Mouse (Mus musculus): ENCODE measurements around the gene Mzf1. TPM values are rescaled to one million over a fixed set of nuclear protein-coding genes. Genes with fewer than 3 reads are reported as not detected.
A peak's percentile ranks its signal among the peaks of the same experiment; 100 is the strongest.
"Not testable (repeated sequence)": the region's sequence is repeated elsewhere in the genome, so short reads cannot be mapped to it uniquely, and the experiment has no call there.

Mzf1 gene
- total RNA-seq (2021), result 10 to 100 TPM; 12.8 to 18.0 TPM

DNA sequence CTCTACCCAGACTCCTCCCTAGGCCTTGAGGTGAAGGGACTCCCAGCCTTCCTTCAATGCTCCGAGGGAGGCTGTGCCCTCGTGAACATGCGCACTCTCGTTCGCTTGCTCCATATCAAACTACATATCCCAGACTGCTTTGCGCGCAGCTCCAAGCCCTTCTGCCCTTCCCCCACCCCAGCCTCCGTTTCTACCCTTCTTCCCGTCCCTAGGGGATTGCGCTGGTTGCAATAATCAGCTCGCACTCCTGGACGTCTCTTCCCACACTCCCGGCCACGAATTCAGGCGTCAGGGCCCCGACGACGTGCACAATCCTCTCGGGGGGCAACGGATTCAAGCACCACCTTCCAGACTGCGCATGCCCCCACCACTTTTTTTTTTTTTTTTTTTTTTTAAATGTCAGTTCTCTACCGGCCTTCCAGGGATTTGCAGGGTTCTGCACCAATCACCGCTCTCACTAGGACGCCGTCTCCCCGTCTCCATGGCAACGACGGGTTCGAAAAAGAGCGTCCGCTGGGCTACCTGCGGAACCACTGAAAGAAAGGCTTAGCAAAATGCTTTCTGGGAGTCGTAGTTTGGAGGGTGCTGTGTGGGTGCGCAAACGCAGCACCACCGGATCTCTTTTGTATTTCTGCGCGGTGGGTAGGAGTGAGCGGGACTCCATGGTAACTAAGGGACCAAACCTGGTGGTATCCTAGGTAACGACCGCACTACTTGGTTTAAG lies at the start of gene Mzf1:
Gene Mzf1 (minus strand): TSS at position 478 of the 724 bp plus-strand sequence.
- peak; percentile 84 to 97 for DNase-seq (ENCODE audit: extremely low spot score in 1 of 2, low spot score in 1 of 2)

DNA sequence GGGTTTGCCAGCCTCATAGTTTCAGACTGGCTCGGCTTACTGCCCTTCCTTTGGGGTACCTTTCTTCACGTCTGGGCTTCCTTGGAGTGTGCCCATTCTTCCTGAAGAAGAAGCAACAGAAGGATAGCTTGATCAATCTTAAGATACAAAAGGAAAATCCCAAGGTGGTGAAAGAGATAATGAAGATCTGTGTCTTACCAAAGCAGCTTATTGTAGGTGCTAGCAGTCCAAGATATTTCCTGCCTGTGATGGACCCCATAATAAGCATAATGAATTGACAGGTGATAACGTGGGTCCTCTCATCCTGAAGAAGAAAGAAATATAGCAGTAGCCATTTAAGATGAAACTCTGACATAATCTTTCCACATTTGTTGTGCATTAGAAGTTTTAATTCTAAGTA lies 40.5 kb upstream of the Mzf1 start, which contains the start of gene Vmn1r85:
Gene Vmn1r85 (minus strand): TSS at position 101 of the 400 bp plus-strand sequence.
- DNase-seq (ENCODE audit: extremely low spot score in 1 of 2, low spot score in 1 of 2), result no peak

DNA sequence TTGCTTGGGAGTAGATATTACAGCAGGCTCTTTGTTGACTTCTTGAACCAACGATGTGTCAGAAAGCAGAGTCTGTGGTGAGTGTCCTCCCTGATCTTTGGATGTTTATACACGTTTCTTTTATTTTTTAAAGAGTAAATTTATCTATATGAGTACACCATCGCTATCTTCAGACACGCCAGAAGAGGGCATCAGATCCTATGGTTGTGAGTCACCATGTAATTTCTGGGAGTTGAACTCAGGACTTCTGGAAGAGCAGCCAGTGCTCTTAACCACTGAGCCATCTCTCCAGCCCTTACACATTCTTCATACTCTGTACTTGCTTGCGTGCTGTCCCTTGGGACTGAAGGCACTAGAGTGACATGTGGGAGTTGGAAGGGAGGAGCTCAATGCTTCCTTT lies 17.7 kb upstream of the Mzf1 start:
- no peak for DNase-seq (ENCODE audit: extremely low spot score in 1 of 2, low spot score in 1 of 2)

DNA sequence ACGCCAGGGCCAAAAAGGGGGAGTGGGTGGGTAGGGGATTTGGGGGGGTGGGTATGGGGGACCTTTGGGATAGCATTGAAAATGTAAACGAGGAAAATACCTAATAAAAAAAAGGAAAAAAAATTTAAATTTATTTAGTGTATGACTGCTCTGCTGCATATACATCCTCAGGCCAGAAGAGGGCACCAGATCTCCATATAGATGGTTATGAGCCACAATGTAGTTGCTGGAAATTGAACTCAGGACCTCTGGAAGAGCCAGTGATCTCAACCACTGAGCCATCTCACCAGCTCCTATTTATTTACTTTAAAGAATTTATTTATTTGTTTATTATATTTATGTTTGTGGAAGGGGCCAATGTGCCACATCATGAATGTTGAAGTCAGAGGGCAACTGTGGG lies 8.8 kb upstream of the Mzf1 start:
- DNase-seq (ENCODE audit: extremely low spot score in 1 of 2, low spot score in 1 of 2), result not testable (repeated sequence)

DNA sequence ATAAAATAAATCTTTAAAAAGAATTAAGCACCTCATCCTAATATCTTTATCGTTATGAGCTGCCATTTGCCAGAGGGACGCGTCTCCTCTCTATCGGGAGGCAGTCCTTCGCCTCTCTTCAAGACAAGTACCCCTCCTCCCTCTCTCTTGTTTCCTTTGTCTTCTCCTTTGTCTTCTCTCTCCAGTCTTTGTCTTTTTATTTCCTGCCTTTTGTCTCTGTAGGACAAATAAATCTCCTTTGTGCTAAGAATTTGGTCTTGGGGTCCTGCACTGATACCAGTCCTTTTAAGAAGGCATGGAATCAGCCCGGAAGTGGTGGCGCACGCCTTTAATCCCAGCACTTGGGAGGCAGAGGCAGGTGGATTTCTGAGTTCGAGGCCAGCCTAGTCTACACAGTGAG lies 5.0 kb upstream of the Mzf1 start:
- DNase-seq (ENCODE audit: extremely low spot score in 1 of 2, low spot score in 1 of 2), result no peak

DNA sequence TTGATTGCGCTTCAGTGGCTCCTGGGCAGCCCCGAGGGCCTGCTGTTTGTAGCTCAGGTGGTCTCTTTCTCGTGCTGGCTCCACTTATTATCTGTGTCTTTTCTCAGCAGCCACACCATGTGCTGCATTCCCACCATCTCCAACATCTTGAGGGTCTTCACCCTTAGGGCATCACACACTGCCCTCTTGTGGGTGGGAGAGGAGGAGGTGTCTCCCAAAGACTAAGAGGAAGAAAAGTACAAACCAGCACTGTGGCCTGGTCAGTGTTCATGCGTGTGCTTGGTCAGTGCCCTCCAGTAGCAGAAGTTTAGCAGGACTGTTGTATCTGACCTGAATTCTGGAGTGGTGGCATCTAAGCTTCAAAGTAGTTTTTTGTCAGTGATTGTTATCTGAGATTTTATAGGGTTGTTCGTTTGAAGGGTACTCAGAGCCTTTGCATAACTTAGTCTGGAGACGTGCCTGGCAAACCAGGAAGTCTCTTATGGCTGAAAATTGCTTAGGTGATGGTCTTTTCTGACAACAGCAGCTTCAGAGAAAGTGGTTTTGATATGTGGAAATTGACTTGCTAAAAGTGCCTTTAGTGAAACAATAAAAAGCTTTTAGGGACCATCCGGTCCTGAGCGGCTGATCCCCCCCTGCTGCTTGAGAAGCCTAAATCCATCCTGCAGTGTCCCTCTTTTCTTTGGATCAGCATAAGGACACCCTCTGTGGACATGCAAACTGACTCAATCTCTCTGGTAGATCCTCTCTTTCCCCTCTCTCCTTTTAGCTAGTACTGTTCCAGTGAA lies 2.5 kb upstream of the Mzf1 start:
- DNase-seq (ENCODE audit: extremely low spot score in 1 of 2, low spot score in 1 of 2), result no peak

DNA sequence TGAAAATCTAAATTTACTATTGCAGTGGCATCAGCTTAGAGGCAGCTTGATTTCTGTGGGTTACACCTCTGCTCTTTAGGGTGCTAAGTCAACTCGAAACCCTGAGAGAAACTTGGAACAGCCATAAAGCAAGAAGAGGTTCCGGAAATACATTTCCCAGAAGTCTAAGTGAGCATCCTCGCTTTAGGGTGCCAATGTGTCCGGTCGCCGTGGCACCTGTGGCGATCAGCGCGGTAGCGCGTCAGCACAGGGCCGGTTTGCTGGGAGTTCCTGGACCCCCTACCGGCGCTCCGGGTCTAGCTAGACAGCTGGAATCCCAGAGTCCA lies 640 bp downstream of the Mzf1 start:
- DNase-seq (ENCODE audit: extremely low spot score in 1 of 2, low spot score in 1 of 2), result no peak

DNA sequence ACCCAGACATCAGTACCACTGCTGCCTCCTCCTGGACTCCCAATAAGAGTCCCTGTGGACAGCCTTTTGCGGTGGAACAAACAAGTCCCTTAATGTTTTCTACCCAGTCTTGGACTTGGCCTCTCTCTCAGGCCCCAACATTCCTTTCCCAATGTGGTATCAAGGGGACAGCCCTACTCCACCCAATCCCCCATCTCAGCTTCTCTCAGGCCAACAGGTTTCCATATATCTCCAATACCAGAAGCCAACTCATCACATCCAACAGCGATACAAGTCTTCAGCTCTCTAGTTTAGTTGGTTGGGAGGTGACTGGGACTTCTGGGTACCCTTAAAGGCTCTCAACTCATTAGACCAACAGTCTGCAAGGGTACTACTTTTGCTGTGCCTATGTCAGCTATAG lies 1.1 kb downstream of the Mzf1 start:
- no peak for DNase-seq (ENCODE audit: extremely low spot score in 1 of 2, low spot score in 1 of 2)

DNA sequence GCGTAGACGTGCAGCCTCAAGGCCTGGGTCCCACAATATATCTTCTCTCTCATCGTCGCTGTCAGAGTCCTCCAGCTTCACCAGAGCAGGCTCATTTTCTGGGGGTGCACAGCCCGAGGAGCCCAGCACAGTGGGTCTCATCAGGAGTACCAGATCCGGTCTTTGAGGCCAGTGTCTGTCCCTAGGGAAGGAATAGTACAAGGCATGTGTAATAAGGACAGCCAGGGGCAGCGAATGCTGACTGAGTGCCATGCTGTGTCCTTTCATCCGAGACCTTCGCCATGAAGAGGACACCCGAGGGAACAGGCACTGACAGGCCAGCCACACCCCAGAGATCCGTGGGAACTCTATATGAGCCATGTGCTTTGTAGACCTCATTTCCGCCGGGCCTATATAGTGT lies 1.6 kb downstream of the Mzf1 start:
- no peak for DNase-seq (ENCODE audit: extremely low spot score in 1 of 2, low spot score in 1 of 2)

DNA sequence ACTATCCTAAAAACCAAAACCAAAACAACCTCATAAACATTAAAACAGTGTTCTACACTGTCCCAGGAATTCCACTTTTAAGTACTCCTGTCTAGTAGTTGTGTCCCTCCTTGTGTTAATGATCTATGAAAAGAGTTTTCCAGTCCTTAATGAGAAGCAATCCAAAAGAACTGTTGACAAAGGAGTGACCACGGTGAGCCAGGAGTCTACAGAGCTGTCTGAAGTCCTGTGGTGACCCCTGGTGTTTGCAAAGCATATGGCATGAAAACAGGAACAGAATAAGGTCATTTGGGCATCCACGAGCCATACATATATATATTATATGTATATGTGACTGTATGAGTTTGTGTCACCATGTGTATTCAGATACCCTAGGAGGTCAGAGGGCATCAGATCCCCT lies 8.5 kb downstream of the Mzf1 start:
- peak in 1 of 2 experiments; percentile 42 for DNase-seq (ENCODE audit: extremely low spot score in 1 of 2, low spot score in 1 of 2)

DNA sequence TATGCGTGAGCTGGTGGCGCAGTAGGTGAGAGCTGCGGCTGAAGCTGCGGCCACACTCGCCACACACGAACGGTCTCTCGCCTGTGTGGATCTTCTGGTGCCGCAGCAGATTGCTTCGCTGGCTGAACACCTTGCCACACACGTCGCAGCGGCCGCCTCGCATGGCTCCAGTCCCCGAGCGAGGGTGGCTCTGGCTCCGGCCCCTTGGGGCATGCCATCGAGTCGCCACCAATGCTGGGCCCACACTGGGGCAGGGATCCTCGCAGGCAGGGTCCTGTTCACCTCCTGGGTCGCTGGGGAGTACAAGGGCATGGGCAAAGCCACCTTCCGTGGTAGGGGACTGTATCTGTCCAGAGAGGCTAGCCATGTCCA lies 10.3 kb downstream of the Mzf1 start:
- no peak for DNase-seq (ENCODE audit: extremely low spot score in 1 of 2, low spot score in 1 of 2)

DNA sequence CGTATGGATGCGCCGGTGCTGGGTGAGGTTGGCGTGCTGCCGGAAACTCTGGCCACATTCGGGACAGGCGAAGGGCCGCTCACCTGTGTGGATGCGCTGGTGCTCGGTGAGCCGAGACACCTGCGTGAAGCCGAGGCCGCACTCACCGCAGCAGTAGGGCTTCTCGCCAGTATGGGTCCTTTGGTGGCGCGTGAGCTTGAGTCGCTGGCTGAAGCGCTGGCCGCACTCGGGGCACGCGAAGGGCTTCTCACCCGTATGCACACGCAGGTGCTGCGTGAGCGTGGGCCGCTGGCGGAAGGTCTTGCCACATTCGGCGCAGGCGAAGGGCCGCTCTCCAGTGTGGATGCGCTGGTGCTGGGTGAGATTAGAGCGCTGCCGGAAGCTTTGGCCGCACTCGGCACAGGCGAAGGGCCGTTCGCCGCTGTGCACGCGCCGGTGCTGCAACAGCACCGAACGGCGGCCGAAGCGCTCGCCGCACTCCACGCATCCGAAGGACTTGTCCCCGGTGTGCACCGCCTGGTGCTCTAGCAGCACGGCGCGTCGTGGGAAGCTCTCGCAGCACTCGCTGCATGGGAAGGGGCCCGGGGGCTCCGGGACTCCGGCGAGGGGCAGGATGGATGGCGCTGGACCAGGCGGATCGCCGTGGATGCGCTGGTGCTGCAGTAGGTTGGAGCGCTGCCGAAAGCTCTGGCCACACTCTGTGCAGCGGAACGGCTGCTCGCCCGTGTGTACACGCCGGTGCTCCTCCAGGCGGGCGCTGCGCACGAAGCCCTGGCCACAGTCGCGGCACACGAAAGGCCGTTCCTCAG lies 10.9 kb downstream of the Mzf1 start:
- peak; percentile 35 to 60 for DNase-seq (ENCODE audit: extremely low spot score in 1 of 2, low spot score in 1 of 2)

DNA sequence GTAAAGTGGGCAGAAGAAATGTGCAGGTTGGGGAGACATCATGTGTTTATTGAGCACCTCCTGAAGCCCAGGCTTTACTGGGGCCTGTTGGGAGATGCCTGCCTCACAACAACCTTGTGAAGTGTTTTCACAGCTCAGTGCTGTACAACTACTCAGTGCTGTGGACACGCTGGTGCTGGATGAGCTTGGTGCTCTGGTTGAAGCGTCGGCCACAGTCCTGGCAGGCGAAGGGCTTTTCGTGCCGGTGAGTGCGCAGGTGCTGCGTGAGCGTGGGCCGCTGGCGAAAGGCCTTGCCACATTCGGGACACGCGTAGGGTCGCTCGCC lies 11.5 kb downstream of the Mzf1 start:
- no peak for DNase-seq (ENCODE audit: extremely low spot score in 1 of 2, low spot score in 1 of 2)

DNA sequence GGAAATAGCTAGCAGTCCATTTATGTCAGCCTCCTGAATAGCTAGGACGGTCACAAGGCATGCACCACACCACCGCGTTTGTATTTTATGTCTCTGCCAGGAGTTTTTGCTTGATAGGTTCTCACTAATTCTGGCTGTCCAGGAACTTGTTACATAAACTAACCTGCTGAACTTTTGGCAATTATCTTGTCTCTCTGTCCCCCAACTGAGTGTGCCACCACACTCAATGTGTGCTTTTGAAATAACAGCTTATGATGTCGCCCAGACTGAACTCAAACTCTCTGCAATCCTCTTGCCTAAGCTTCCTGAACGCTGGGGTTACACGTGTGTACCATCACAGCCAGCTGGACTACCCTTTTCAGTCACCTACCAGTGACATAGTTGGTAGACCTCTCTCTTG lies 12.1 kb downstream of the Mzf1 start:
- no peak for DNase-seq (ENCODE audit: extremely low spot score in 1 of 2, low spot score in 1 of 2)

DNA sequence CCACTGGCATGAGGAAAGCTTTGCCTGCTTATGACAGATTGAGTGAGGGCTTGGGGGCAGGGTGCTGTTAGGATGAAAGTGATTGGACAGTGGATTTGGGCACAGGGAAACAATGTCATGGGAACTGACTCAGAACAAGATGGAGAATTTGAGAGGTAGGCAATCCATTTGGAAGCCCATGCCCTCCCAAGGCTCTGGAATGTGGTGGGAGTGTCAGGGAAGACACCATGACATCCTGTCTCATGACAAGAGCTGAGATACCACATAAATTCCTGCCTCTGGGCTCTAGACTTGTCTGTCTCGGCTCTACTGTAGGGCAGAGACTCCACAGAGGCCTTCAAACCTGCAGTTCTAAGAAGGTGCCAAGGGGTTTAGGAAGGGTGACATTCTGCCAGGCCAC lies 13.3 kb downstream of the Mzf1 start:
- DNase-seq (ENCODE audit: extremely low spot score in 1 of 2, low spot score in 1 of 2), result no peak

DNA sequence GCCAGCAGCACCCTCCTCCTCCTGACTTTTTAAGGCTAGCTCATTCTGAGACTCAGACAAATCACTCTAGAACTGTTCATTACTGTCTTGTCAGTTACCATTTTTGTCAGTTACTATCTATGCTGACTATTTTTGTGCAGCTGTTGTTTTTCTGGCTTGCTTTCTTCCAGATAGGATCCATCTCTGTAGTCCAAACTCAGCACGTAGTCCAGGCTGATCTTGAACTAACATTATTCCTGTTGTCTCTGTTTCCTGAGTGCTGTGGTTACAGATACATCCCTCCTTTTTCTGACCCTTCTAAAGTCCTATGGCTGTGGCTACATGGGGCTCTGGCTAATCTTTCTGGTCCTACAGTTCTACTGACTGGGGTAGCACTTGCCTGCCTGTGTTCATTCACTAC lies 15.4 kb downstream of the Mzf1 start:
- DNase-seq (ENCODE audit: extremely low spot score in 1 of 2, low spot score in 1 of 2), result no peak

DNA sequence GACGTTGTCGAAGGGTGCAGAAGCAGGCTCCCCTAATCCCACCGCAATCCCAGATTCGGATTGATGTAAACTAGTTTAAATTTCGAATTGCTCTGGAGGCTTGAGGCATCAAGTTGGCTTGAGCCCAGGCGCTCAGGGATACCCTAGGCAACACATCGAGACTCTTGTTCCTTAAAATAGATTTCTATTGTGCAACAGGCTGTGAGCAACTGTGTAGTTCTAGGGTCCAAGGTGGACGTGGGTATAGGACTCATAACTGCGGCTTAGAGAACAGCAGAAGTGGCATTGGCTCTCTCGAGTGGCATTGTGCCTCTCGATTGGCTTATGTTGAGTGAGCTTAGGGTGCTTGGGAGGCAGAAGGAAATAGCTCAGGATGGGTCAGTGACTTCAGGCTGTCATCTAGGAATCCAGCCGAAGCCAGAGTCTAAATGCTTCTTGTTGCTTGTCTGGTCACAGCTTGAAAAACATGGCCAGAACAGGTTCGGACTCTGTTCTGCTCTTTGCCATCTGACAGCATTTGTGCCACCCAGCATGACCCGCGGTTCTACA lies 15.9 kb downstream of the Mzf1 start:
- DNase-seq (ENCODE audit: extremely low spot score in 1 of 2, low spot score in 1 of 2), result no peak

DNA sequence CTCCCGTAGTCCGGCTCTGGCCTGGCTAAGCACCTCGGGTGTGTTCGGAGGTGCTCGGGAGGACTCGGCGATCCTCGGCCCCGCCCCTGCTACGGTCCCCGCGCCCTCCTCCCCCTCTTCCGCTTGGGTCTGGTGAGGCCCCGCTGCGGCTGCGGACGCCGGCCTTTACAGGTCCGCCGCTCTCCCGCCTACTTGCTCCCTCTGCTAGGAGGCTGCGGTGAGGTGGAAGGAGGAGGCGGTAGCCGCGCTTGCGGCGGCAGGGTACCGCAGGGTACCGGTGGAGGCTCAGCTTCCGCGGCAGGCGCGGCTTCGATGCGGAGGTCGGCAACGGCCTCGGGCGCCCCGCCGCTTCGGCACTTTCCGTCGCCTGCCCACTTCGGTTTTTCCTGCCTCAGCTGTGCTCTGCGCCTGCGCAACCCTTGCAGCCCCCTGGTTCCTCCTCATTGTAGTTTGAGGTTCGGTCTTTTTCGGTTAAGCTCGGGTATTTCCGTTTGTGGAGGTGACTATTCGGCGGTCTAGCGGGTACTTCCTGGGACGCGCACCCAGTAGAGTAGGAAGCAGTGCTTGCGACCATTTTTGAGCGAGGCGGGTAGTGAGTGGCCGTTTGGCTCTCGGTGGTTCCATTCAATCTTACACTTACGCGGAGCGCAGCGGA lies 16.5 kb downstream of the Mzf1 start, which contains the start of gene Ube2m:
Gene Ube2m (minus strand): TSS at position 375 of the 655 bp plus-strand sequence.
- DNase-seq (ENCODE audit: extremely low spot score in 1 of 2, low spot score in 1 of 2), result peak; percentile 99 to 100

DNA sequence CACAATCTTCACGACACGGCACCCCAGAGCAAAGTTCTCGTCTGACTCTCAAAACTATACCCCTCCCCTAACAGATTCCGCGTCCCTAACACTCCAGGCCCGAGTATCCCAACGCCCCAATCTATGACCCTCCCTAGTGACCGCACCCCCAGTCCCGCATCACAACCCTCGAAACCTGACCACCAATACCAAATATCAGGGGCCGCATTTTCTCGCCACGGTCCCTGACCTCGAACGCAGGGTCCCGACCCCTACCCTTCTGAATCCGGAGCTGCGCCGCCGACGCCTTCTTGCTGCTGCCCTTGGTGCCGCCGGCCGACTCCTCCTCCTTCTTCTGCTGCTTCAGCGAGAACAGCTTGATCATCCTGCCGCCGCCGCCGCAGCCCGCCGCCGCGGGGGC lies 17.2 kb downstream of the Mzf1 start:
- DNase-seq (ENCODE audit: extremely low spot score in 1 of 2, low spot score in 1 of 2), result peak in 1 of 2 experiments; percentile 32

DNA sequence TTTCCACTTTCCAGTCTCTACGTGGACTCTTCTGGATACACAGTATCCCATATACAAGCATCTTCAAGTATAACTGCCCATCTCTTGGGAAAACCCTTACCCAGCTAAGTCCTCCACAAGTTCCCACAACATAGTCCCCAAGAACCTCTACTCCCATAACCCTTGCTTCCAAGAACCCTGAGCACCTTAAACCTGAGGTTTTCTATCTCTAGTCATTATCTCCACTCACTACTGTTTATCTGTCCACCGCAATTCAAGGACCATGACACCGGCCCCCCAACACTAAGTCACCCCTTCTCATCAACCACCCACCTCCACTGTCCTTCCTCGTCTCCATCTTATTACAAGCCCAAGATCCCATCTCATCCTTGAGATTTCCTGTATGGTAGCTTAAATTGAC lies 17.8 kb downstream of the Mzf1 start:
- no peak for DNase-seq (ENCODE audit: extremely low spot score in 1 of 2, low spot score in 1 of 2)

Measured in layer of hippocampus, postnatal 25 days (tissue).